Mouse (Mus musculus): ENCODE data around the gene Lpar5.

DNA sequence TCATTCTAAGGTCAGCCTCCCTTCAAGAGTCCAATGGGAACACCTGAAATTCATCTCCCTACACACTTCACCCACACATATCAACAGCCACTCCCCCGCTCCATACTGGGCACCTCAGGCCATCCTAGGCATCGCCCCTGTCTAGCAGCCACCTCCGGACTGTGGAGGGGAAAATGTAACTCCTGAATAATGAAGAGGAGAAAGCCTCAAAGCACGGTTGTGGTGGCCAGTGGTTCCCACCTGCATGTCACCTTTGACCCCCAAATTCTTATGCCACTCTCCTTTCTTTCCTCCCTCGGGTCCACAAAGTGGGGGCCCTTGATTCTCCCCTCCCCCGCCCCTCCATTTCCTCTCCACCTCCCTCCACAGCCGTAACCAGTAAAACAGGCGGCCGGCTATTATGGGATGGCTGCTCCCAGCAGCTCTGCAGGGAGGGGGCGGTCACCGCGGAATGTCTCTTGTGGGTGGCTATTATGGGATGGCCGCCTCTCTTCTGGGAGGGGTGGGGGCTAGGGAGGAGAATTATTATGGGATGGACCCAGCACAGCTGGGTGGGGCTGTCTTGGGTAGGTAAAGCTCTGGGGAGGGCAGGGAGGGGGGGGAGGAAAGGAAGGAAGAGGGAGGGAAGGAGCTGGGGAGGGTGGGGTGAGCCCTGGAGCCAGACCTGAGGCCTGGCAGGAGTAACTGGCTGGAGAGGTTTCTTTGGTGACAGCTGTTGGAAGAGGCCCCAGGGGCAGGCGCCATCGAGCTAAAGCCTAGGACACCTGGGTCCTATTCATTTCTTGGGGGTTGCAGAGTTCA is 22.0 kb downstream of the Lpar5 start:
- TF ChIP-seq EP300 (IDR thresholded peaks at IDR 0.05; ENCODE audit: insufficient read depth, low read depth, low read length) (peak; percentile 40; the same call in 1 of the 2 replicates), POLR2A (IDR thresholded peaks at IDR 0.05; ENCODE audit: insufficient read depth, low read length) (peak; percentile 15), CTCF (IDR thresholded peaks at IDR 0.05; ENCODE audit: low read depth, low read length) (no peak)
